Mouse (Mus musculus) liver, embryonic 14.5 days (tissue): ENCODE measurements at regions not wholly inside any gene's neighbourhood (a gene's known extent, or its start where the extent isn't known, plus 50 kb on each side); places are given as distances from the start of the nearest gene placed in this dataset.

Experiments
- CTCF ChIP-seq: IDR thresholded peaks from 2 replicates; pipeline ENCODE4 v1.5.1; 2016; ENCODE audit warnings: antibody characterized with exemption, low read depth, control low read depth
- EP300 ChIP-seq: IDR thresholded peaks from 2 replicates; pipeline ENCODE4 v1.6.1; 2016; ENCODE audit warnings: antibody characterized with exemption, low read depth

- TF ChIP-seq EP300 (no peak), CTCF (peak; percentile 45)
These were observed 1408.5 kb upstream of the A1bg start for GRCm38 (mm10) chr15:62331138-62331800.
